Mouse (Mus musculus): Measurements from ENCODE around the gene Gm20747.
"Not testable (repeated sequence)": the region's sequence is repeated elsewhere in the genome, so short reads cannot be mapped to it uniquely, and the experiment has no call there.

Gene Gm20747

DNA sequence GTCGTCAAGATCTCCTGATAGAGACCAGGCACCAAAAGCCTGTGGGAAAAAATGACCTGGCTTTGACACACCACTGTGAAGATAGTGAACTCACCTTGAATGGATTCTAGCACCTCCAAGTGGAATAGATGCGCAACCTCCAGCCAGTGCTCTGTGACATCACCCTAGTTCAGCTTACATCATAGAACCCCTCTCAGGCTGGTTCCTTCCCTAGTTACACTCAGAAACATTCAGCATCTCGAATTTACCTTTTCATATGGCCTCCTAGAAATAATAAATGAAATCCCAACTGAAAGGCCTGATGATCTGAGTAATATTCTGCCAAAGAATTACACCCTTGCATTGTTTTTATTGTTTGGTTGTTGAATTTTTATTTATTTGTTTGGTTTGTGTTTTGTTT, at the start of gene Gm20747:
TSS of gene Gm20747 (minus strand) at position 101 of the 400 bp plus-strand sequence.
- DNase-seq (ENCODE audit: low read depth, low spot score), result not testable (repeated sequence)

All from embryo, embryonic 11.5 days (tissue).